Mouse (Mus musculus): ENCODE measurements at regions not wholly inside any gene's neighbourhood (a gene's known extent, or its start where the extent isn't known, plus 50 kb on each side); places are given as distances from the start of the nearest gene placed in this dataset.

GRCm38 (mm10) chrX:135079388-135079787 is 70.4 kb upstream of the Zmat1 start:
- TF ChIP-seq CTCF (IDR thresholded peaks at IDR 0.05; ENCODE audit: extremely low read depth, insufficient read depth, low read length) (no peak), POLR2A (IDR thresholded peaks at IDR 0.05; ENCODE audit: extremely low read depth, insufficient read depth, low read length) (no peak)
